Mouse (Mus musculus) ovary, postnatal 36 days (tissue): Measurements from ENCODE around the gene Adgrb3.
"Not testable (repeated sequence)": the region's sequence is repeated elsewhere in the genome, so short reads cannot be mapped to it uniquely, and the experiment has no call there.

Source experiments
- DNase-seq: peaks from one replicate; pipeline ENCODE4 v3.0.0; 2022; ENCODE audit warnings: low spot score, mixed read lengths

Adgrb3 gene

GRCm38 (mm10) chr1:25107500-25108101 is 721.9 kb downstream of the Adgrb3 start:
- DNase-seq = no peak

DNA sequence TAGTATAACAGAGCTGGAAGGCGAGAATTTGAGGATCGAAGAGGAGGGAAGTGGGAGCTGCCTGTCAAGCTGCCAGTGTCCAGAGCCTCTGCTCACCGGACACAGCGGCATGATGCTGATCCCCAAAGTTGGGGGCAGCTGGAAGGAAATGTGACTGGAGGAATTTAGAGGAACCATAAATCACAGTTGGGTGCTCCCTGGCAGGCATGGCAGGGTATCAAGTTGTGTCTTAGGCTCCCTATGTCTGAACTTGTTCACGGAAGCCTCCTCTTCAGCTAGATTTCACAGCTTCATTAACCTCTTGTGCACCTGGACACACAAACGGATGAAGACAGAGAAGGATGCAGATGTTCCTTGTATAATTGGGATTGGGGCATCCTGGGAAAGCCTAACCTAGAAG is 722.8 kb downstream of the Adgrb3 start:
- DNase-seq = no peak

DNA sequence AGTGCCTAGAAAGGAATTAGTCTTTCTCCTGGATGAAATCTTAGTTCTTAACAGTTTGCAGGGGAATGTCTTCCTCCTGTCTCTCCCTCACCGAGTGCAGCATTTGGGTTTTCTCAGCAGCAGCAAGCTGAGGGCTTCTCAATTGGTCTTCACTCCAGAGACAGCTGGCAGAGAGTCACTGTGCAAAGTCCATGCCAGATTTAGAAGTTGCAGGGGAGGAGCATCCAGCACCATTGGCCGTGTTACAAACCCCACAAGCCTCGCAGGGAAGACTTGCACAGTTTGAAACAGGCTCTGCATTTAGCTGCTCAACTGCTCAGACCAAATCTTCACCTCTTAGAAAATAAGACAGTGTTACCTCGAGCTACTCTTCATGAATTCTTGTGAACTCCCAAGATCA is 724.1 kb downstream of the Adgrb3 start:
- DNase-seq = peak; percentile 28

DNA sequence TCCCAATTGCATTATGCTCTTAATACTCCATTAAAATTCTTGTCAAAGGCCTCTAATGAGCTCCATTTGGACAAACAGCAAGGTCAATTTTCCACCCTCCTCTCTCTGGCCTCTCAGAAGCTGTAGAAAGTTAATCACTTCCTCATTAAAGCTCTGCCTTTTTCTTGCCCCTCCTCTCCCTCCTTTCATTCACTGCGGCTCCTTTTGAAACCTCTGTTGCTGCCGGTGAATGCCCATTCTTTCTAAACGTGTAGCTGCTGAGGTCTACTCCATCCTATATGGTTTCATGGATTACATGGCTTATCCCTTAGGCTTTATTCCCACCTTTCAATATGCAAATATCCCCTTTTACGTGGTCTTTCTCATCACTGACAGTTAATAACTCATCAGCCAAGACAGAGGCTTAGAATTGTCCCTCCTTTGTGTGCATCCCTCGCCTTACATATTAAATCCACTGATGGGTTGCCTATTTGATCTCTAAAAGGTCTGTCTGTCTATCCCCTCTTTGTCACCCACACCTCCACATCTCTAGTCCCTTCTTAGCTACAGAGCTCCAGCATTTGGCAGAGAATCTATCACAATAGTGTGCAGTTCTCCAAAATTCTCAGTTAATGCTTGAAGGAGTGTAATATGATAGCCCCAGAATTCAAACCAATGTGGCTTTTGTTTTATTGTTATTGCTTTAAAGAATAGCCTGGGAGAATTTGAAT is 741.3 kb downstream of the Adgrb3 start:
- DNase-seq = no peak

DNA sequence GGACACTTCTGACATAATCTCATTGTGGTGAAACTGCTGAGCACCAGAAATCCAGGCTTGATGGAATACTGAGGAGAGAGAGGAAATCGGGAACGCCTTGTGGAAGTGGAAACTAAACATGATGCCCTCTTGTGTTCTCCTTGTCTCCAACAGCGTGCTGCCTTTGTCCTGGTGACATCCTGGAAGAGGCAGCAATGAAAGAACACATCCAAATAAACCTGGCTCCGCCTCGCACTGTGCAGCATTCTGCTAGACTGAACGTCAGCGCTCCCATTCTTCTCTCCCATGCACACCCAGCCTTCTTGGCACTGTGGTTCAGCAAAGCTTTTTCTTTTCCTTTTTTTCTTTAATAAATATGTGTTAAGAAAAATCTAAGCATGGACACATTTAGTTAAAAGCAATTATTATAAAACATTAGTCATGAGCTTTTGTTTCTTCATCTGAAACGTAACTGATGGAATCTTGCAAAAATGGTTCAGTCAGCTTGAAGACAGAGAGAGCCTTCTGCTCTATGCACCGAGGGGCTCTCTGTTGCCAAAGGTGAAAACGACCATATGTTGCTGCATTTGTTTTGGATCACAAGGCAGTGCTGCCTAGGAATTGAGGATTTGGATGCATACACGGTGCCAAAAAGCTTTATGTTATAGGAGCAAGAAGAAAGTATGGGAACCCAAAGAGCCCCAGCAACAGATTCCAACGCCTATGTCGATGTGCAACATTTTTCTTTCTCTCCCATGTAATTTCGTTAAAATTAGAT is 743.7 kb downstream of the Adgrb3 start:
- no peak for DNase-seq

- DNase-seq = no peak
Observed at GRCm38 (mm10) chr1:25082377-25082776, 747.1 kb downstream of the Adgrb3 start.

DNA sequence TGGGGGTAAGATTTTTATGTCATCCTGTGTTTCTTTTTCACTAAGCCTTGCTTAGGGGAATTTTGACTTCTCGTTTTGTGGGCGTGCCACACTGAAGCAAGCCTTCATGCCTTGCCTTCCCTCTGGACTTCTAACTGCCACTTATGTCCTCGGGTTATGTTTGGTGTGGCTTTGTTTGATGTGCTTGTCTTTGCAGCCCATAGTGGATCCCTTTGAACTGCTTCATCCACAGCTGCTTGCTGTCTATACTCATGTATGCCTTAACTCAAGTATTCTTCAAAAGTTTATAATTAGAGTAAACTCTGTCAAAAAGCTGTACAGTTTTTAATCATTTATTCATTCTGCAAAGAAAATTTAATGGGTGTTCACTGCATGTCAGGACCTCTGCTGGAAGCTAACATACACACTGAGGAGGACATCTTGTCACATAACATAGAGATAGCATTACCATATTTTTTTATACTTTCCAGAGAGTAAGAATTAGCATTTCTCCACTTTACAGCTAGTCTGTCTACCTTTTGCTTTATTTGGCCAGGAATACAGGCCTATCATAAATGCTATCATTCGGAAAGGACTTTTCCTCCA is 748.1 kb downstream of the Adgrb3 start:
- DNase-seq = no peak

DNA sequence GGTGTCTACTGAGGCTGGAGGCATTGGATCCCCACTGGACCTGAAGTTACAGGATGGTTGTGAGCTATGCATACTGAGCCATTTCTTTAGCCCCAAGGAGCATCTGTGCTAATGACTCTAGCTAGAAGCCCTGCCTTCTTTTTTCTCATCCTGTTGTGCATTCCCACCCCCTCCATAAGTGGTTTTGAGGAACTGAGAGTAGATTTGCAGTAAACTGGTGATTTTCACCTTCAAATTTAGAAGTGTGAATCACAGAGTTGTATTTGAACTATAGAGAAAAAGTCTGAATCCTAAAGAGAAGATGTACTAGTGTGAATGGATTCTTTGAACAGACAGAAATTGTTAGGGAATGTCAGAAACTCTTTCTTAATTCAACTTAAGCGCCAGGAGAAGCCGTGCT is 750.1 kb downstream of the Adgrb3 start:
- no peak for DNase-seq

GRCm38 (mm10) chr1:25075952-25076351 is 753.6 kb downstream of the Adgrb3 start:
- no peak for DNase-seq

DNA sequence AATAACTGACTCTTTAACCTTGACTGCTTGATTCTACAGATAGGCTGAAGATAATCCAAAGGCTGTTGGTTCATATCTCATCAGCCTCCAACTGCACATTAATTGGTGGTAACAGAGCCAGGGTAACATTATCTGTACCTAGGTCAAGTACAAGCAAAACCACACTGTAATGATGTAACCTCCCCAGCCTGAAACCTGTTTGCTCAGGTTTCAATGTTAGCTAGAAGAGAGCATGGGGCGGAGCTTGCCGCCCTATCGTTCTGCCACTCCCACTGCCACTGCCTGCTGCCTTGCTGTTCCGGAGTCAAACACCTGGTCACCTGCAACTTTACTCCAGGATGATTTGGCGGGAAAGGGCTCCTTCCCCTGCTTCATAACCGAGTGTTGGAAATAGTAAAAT is 765.5 kb downstream of the Adgrb3 start:
- no peak for DNase-seq

- no peak for DNase-seq
Observed at GRCm38 (mm10) chr1:25060935-25061334, 768.6 kb downstream of the Adgrb3 start.

GRCm38 (mm10) chr1:25060191-25060590 is 769.3 kb downstream of the Adgrb3 start:
- DNase-seq = no peak

DNA sequence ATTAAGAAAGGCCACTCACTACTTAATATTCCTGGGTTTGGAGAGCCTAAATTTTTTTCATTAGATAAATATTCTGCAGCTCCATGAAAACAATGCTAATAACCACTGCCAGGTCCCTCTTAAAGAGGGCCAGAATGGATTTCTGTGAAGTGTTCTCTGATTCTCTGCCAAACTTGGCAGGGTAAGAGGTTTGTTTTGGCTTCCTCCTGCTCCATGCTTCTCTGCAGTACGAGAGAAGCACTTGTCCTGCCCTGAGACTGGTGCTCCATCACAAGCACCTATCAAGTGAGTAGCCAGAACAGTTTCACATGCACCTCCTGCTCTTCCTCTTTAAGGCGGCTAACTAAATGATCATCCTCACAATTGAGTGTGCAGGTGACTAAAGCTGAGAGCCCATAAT is 771.9 kb downstream of the Adgrb3 start:
- DNase-seq = no peak

DNA sequence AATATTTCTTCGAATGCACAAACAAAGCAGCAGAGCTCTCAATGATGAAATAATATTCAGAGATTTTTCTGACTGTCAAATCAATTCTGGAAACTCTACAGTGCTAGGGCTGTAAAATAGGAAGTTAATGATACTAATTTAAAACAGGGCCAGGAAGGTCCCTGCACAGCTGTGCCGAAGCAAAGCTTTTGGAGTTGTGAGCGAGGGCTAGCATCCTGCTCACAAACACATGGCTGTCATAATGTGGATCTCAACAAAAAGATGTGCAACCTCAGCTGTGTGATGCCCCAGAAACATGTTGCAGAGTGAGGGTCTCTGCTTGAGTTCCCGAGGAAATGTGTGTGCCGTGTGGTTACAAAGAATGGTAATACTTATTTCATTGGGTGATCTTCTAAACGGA is 772.3 kb downstream of the Adgrb3 start:
- DNase-seq = no peak

- DNase-seq = no peak
Observed at GRCm38 (mm10) chr1:25042091-25042490, 787.4 kb downstream of the Adgrb3 start.

- DNase-seq = no peak
Observed at GRCm38 (mm10) chr1:25034161-25034560, 795.3 kb downstream of the Adgrb3 start.

DNA sequence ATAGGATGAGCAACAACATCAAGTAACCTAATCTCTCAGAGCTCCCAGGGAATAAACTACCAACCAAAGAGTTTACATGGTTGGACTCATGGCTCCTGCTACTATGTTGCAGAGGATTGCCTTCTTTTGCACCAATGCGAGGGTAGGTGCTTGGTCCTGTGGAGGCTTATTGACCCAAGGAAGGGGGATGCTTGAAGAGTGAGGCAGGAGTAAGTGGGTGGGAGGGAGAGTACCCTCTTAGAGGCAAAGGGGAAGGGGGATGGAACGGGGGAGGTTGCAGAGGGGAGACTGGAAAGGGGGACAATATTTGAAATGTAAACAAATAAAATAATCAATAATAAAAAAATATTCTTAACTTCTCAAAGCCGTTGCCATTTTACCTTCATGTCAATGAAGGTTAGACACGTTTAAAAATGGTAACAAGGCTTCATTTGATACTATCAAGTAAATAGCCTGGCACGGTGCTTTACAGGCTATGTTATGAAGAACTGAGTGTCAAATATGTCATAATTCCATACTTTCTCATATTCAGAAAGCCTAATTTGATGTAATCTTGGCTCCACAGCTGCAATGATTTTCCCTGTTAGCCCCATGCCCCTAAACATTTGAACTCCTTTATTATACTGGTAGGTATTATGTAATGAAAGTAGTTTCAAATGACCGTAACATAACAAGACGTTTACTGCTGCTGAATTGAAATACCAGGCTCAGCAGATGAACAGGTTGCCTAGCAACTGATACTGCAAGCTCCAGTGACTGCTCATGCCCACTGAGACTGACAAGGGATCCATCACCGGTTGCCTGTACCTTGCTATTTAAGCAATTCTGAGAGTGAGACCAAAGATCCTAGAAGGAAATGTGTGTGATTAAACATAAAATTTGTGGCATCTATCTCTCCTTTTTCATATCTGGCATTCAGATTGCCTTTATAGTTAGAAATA is 796.1 kb downstream of the Adgrb3 start:
- DNase-seq = no peak

- DNase-seq = no peak
Observed at GRCm38 (mm10) chr1:25023156-25023555, 806.4 kb downstream of the Adgrb3 start.

- DNase-seq = not testable (repeated sequence)
Observed at GRCm38 (mm10) chr1:25017851-25018250, 811.7 kb downstream of the Adgrb3 start.
